ENCODE assay signal across 32 mouse cellular contexts in the genomic region with DNA sequence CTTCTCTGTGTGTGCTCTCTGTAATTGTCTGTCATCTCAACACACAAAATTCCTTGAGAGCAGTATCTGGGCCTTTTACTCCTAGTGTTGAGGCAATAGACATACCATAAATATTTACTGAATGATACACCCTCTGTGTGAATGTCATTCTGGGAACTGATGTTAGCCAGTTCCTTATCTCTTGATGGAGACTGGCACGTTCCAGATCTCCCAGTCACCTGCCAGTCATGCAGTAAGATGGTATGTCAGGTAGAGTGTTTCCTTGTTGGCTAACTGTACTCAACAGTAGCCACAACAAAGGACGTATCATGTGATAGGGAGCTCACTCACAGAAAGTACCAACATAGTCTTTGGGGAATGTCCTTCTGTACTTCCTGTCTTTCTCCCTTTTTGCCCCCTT. TPM values are rescaled to one million over a fixed set of nuclear protein-coding genes. Genes with fewer than 3 reads are reported as not detected.
A peak's percentile ranks its signal among the peaks of the same experiment; 100 is the strongest.
DNase-seq lines count a peak whose midpoint lies in the region; ATAC-seq and TF ChIP-seq lines count a peak whose summit lies in the region.
"Had no signal": no experiment of that assay in that cellular context is flagged by ENCODE, and none has a peak within 500 bp of the region (broad histone marks: within the 10 kb centered on the region; RNA-seq: fewer than 3 reads in every experiment).

No protein-coding gene starts in this region.

- no peak overlapping the region for H3K4me2 ChIP-seq in heart, embryonic 15.5 days
- no peak overlapping the region for H3K4me2 ChIP-seq in intestine, embryonic 16.5 days (ENCODE audit: low read depth, low read length)
- no peak overlapping the region for H3K4me2 ChIP-seq in hindbrain, embryonic 13.5 days
- H3K4me2 ChIP-seq: embryonic facial prominence, embryonic 12.5 days; forebrain, embryonic 15.5 days; limb, embryonic 12.5 days; liver, embryonic 15.5 days; lung, embryonic 15.5 days; midbrain, embryonic 15.5 days had no signal

- TF ChIP-seq POLR2A in lung, adult 2 months (IDR thresholded peaks at IDR 0.05; ENCODE audit: borderline replicate concordance, extremely low read depth, low read depth, low read length): no peak

- no peak overlapping the region for H3K4me3 ChIP-seq in heart, embryonic 15.5 days
- H3K4me3 ChIP-seq in lung, adult 2 months (replicated peaks; ENCODE audit: extremely low read depth, low read depth, low read length): no peak overlapping the region
- no peak overlapping the region for H3K4me3 ChIP-seq in intestine, embryonic 16.5 days (ENCODE audit: low read length)
- no peak overlapping the region for H3K4me3 ChIP-seq in hindbrain, embryonic 13.5 days
- H3K4me3 ChIP-seq: embryonic facial prominence, embryonic 12.5 days; forebrain, embryonic 10.5 days; forebrain, embryonic 15.5 days; gastrocnemius, adult 2 months; layer of hippocampus, adult 2 months; left cerebral cortex, adult 2 months; limb, embryonic 12.5 days; liver, embryonic 15.5 days; lung, embryonic 15.5 days; midbrain, embryonic 10.5 days; midbrain, embryonic 15.5 days had no signal

- H3K27ac ChIP-seq in heart, embryonic 15.5 days: peak overlapping the region; percentile 14; the same call in 1 of the 2 replicates
- H3K27ac ChIP-seq in intestine, embryonic 16.5 days (ENCODE audit: low read length): no peak overlapping the region
- no peak overlapping the region for H3K27ac ChIP-seq in hindbrain, embryonic 13.5 days
- H3K27ac ChIP-seq: embryonic facial prominence, embryonic 12.5 days; forebrain, embryonic 10.5 days; forebrain, embryonic 15.5 days; hindbrain, postnatal 0 days; layer of hippocampus, adult 2 months; left cerebral cortex, adult 2 months; limb, embryonic 12.5 days; liver, embryonic 15.5 days; lung, embryonic 15.5 days; midbrain, embryonic 10.5 days; midbrain, embryonic 15.5 days had no signal

- H3K9ac ChIP-seq in heart, embryonic 15.5 days: no peak overlapping the region
- no peak overlapping the region for H3K9ac ChIP-seq in intestine, embryonic 16.5 days (ENCODE audit: low read depth, low read length)
- no peak overlapping the region for H3K9ac ChIP-seq in hindbrain, embryonic 13.5 days
- H3K9ac ChIP-seq: embryonic facial prominence, embryonic 12.5 days; forebrain, embryonic 15.5 days; limb, embryonic 12.5 days; liver, embryonic 15.5 days; lung, embryonic 15.5 days; midbrain, embryonic 15.5 days had no signal

- no peaks in the 10 kb centered on the region for H3K27me3 ChIP-seq in heart, embryonic 15.5 days
- no peaks in the 10 kb centered on the region for H3K27me3 ChIP-seq in intestine, embryonic 16.5 days (replicated peaks; ENCODE audit: control insufficient read depth, insufficient read depth, low read length)
- H3K27me3 ChIP-seq in hindbrain, embryonic 13.5 days: no peaks in the 10 kb centered on the region
- H3K27me3 ChIP-seq: CH12.LX; embryonic facial prominence, embryonic 12.5 days; forebrain, embryonic 15.5 days; limb, embryonic 12.5 days; liver, embryonic 15.5 days; lung, embryonic 15.5 days; midbrain, embryonic 15.5 days had no signal

- no peak for TF ChIP-seq CTCF in lung, adult 2 months (IDR thresholded peaks at IDR 0.05; ENCODE audit: insufficient read depth, low read length)

- ATAC-seq in heart, embryonic 15.5 days (replicated peaks; ENCODE audit: insufficient number of reproducible peaks, insufficient read depth, low FRiP score, low read depth): no peak
- peak; percentile 72 for ATAC-seq in intestine, embryonic 16.5 days
- ATAC-seq in erythroblast, adult 5-6 weeks (replicated peaks; ENCODE audit: low FRiP score, poor library complexity, severe bottlenecking): no peak
- no peak for ATAC-seq in hindbrain, embryonic 13.5 days (ENCODE audit: low FRiP score)
- ATAC-seq: forebrain, embryonic 15.5 days; hindbrain, postnatal 0 days; midbrain, embryonic 15.5 days had no signal

- 23% methylated on average over 2 of the region's 2 CpGs for WGBS in heart, embryonic 15.5 days
- 47% methylated on average over 2 of the region's 2 CpGs for WGBS in lung, adult 2 months
- 33% methylated on average over 2 of the region's 2 CpGs for whole genome bisulfite sequencing in intestine, embryonic 16.5 days
- 91% methylated on average over 2 of the region's 2 CpGs for WGBS in hindbrain, embryonic 13.5 days

- no peak for DNase-seq in heart, adult 11 months
- peak; percentile 25 for DNase-seq in lung, postnatal 36 days
- DNase-seq in lung, adult 2 months: no peak
- DNase-seq: adrenal gland, postnatal 25 days; cerebellum, adult 11-12 months; cerebellum, adult 9-11 months; embryo, embryonic 11 days; gastrocnemius, adult 2 months; gastrocnemius, postnatal 36 days; kidney, adult 11 months; kidney, postnatal 36 days; spleen, adult 18-20 months; thymus, adult 18-20 months; thymus, postnatal 25 days had no signal

- H3K4me1 ChIP-seq in heart, embryonic 15.5 days (replicated peaks): peaks cover 20% of the 10 kb centered on the region
- peaks cover 2% of the 10 kb centered on the region; the same call in 1 of the 2 replicates for H3K4me1 ChIP-seq in lung, adult 2 months (ENCODE audit: control insufficient read depth, insufficient read depth, low read length)
- H3K4me1 ChIP-seq in intestine, embryonic 16.5 days (ENCODE audit: control insufficient read depth, insufficient read depth, low read length): peaks cover 3% of the 10 kb centered on the region
- no peaks in the 10 kb centered on the region for H3K4me1 ChIP-seq in hindbrain, embryonic 13.5 days (replicated peaks)
- H3K4me1 ChIP-seq: forebrain, embryonic 10.5 days; forebrain, embryonic 15.5 days; limb, embryonic 12.5 days; liver, embryonic 15.5 days; midbrain, embryonic 15.5 days had no signal

- no peaks in the 10 kb centered on the region for H3K36me3 ChIP-seq in heart, embryonic 15.5 days
- no peaks in the 10 kb centered on the region for H3K36me3 ChIP-seq in intestine, embryonic 16.5 days (ENCODE audit: control insufficient read depth, insufficient read depth, low read length)
- H3K36me3 ChIP-seq in hindbrain, embryonic 13.5 days: no peaks in the 10 kb centered on the region
- H3K36me3 ChIP-seq: embryonic facial prominence, embryonic 12.5 days; forebrain, embryonic 10.5 days; forebrain, embryonic 15.5 days; limb, embryonic 12.5 days; liver, embryonic 15.5 days; lung, embryonic 15.5 days; midbrain, embryonic 10.5 days; midbrain, embryonic 15.5 days had no signal

- no peaks in the 10 kb centered on the region for H3K9me3 ChIP-seq in heart, embryonic 15.5 days (replicated peaks)
- H3K9me3 ChIP-seq in intestine, embryonic 16.5 days (ENCODE audit: control insufficient read depth, low read length): no peaks in the 10 kb centered on the region
- no peaks in the 10 kb centered on the region for H3K9me3 ChIP-seq in hindbrain, embryonic 13.5 days
- H3K9me3 ChIP-seq: embryonic facial prominence, embryonic 12.5 days; forebrain, embryonic 10.5 days; forebrain, embryonic 15.5 days; liver, embryonic 15.5 days; lung, embryonic 15.5 days; midbrain, embryonic 10.5 days; midbrain, embryonic 15.5 days had no signal

RNA-seq across cellular contexts. Expression of gene Car12, which starts 39.7 kb away (rescaled TPM):
- 0.39 and 1.3 TPM in 2 replicates for polyA plus RNA-seq in heart, embryonic 15.5 days (2015; fragmentation: Nextera tagmentation; extraction: Ambion mirVana)
- polyA plus RNA-seq in lung, adult 2 months (2012; rRNA removed): 0.88 and 6.7 TPM in 2 replicates
- 5.4 and 6.2 TPM in 2 replicates for polyA plus RNA-seq in intestine, embryonic 16.5 days (2015; fragmentation: Nextera tagmentation; extraction: Ambion mirVana)
- 1.5 and 4.6 TPM in 2 replicates for total RNA-seq in erythroblast, adult 5-6 weeks (2015; ENCODE audit: low replicate concordance)
- not detected in 2 replicates for total RNA-seq in erythroblast, adult 5-6 weeks (2017; ENCODE audit: low replicate concordance)
- polyA plus RNA-seq in hindbrain, embryonic 13.5 days (2015; fragmentation: Nextera tagmentation; extraction: Ambion mirVana): 3.3 and 6.4 TPM in 2 replicates
- total RNA-seq: heart, adult 8-10 months; liver, adult 2 months had no signal
- polyA plus RNA-seq: liver, adult 2 months had no signal
